Mouse (Mus musculus): ENCODE results near the gene Traf2. TPM values are rescaled to one million over a fixed set of nuclear protein-coding genes. Genes with fewer than 3 reads are reported as not detected.
A peak's percentile ranks its signal among the peaks of the same experiment; 100 is the strongest.
"Not testable (repeated sequence)": the region's sequence is repeated elsewhere in the genome, so short reads cannot be mapped to it uniquely, and the experiment has no call there.

The Traf2 gene
- polyA plus RNA-seq, 1 experiment from 2014 or later, result 6.2 TPM

DNA sequence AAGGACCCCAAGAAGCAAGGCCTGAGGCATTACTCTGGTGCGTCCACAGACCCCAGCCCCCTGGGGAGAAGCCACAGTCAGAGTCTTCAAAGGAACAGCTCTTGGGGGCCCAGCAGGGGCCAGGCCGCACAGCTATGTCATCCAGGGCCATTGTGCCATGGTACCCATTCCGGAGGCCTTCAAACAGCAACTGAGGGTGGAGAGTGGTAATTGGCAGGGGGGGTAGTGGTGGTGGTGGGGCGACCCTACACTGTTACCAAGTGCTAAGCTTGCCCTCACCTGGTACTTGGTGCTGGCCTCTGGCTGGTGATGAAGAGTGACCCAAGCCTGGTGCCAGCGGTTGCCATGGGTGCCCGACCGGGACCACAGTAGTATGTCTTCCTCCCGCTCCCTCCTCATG, 19.0 kb upstream of the Traf2 start:
- peaks cover 34% of the 10 kb centered on the region for H3K36me3 ChIP-seq (ENCODE audit: inconsistent target)
- no peak overlapping the region for H3K4me3 ChIP-seq (ENCODE audit: inconsistent target)
- no peaks in the 10 kb centered on the region; the same call in 1 of the 2 replicates for H3K79me2 ChIP-seq (ENCODE audit: inconsistent target)
- H3K27ac ChIP-seq, result no peak overlapping the region
- 90% methylated on average over 8 of the region's 8 CpGs for WGBS (ENCODE audit: missing documents)

DNA sequence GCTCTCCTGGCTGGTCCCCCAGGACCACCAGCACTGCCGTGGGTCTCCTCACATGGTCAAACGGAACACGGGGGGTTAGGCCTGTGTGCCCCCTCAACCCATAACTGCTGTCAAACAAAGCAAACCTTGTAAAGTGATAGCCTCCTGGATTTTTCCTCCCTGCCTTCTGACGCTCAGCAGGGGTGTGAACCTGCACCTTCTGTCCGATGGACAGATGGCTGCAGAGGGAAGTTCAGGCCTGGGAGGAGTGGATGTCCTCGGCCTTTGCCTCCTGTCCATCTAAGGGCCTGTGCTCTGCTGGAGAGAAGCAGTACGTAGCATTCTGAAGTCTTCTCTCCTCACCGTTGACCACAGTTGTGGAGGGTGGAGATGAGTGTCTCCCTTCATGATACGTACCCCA, 15.2 kb upstream of the Traf2 start:
- Histone ChIP-seq H3K27ac (no peak overlapping the region), H3K36me3 (ENCODE audit: inconsistent target) (peaks cover 41% of the 10 kb centered on the region), H3K4me3 (ENCODE audit: inconsistent target) (no peak overlapping the region), H3K79me2 (ENCODE audit: inconsistent target) (peaks cover 33% of the 10 kb centered on the region)
- 94% methylated on average over 9 of the region's 9 CpGs for WGBS (ENCODE audit: missing documents)

DNA sequence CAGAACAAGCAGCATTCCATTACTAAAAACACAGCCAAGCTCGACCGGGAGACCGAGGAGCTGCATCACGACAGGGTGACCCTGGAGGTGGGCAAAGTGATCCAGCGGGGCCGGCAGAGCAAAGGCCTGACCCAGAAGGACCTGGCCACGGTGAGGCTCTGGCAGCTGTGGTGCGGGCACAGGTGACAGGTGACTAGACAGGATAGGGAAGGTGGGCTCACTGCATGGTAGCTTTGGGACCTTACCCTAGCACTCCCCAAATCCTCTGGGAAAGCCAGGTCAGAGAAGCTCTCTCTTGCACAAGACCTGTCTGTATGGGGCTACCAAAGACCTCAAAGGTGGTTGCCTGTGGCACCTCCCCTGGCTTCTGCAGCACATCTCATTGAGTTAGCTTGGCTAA, 13.8 kb upstream of the Traf2 start:
- 93% methylated on average over 7 of the region's 8 CpGs for WGBS (ENCODE audit: missing documents)
- Histone ChIP-seq H3K36me3 (ENCODE audit: inconsistent target) (peaks cover 41% of the 10 kb centered on the region), H3K27ac (no peak overlapping the region)

DNA sequence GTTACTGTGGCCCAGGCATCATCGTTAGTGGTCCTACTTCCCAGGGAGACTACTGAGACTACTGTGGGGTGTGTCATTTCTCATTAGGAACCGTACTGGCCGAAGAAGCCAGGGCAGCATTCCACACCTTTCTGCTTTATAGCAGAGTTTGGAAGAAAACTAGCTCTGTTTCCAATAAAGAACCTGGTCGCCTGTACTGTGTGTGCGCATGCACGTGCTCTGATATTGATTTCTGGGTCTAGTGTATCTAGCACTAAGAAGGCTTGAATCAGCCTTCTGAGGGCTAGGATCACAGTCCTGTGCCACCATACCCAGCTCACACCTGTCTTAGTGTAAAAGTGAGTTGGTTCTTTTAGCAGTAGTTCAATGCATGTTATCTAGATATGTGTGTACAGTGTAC, 12.0 kb upstream of the Traf2 start:
- Histone ChIP-seq H3K4me3 (ENCODE audit: inconsistent target) (peak overlapping the region; percentile 87), H3K27ac (no peak overlapping the region), H3K36me3 (ENCODE audit: inconsistent target) (peaks cover 37% of the 10 kb centered on the region), H3K79me2 (ENCODE audit: inconsistent target) (peaks cover 33% of the 10 kb centered on the region)
- 92% methylated on average over 6 of the region's 6 CpGs for WGBS (ENCODE audit: missing documents)

More for the DNA sequence above, 13.8 kb upstream of the Traf2 start:
- peaks cover 33% of the 10 kb centered on the region for H3K79me2 ChIP-seq (ENCODE audit: inconsistent target)
- no peak overlapping the region for H3K4me3 ChIP-seq (ENCODE audit: inconsistent target)

DNA sequence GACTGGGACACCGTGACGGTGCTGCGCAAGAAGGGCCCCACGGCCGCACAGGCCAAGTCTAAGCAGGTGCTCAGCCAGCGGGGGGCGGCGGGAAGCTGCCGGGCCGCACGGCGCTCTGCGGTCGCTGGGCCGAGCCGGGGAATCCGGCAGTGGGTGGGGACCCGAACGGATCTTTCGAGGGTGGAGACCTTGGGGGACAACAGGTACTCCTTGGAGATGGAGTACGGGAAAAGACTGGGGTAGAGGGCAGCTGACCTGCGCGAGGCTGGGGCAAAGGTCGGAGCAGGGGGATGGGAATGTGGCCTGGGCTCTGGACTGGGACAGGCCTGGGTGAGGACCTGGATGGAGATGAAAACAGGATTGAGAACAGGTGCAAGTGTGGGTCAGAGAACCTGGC, 11.2 kb upstream of the Traf2 start:
- Histone ChIP-seq H3K4me3 (ENCODE audit: inconsistent target) (peak overlapping the region; percentile 87), H3K79me2 (ENCODE audit: inconsistent target) (peaks cover 33% of the 10 kb centered on the region), H3K36me3 (ENCODE audit: inconsistent target) (peaks cover 30% of the 10 kb centered on the region), H3K27ac (peak overlapping the region; percentile 29)
- under 1% methylated on average over 21 of the region's 24 CpGs for WGBS (ENCODE audit: missing documents)

DNA sequence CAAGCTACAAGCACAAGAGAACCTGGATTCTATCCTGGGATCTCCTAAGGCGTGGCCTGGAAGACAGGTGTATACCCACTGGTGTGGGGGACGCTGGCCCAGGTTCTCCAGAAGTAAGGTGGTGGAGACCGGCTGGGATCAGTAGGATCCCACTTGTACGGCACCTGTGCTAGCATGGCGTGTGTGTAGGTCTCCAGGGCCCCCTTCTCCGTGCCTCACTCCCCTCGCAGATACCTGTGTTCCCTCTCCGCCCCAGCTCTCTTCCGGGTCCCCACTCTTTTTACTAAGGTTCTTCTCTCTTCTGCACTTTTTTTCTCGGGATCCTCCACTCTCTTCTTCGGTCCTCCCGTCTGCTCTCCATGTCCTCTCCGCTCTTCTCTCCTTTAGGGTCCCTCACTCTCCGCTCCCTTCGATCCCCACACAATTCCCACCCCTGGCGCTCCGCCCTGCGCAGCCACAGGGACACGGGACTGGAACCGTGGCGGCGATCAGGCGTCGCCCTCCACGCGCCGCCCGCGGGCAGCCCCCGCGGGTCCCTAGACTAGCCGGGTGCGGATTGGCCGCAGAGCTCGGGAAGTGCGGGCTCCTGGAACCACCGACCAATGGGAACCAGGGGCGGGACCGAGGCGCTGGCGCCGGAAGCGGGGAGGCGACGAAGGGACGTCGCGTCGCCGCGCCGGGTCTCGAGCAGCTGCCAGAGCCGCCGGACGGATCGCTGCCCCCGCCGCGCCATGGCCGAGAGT, 10.7 kb upstream of the Traf2 start, which contains the start of gene Edf1:
Gene Edf1, plus strand, starts transcription at position 627 of the 743 bp plus-strand sequence.
- WGBS (ENCODE audit: missing documents), result under 1% methylated on average over 51 of the region's 61 CpGs

DNA sequence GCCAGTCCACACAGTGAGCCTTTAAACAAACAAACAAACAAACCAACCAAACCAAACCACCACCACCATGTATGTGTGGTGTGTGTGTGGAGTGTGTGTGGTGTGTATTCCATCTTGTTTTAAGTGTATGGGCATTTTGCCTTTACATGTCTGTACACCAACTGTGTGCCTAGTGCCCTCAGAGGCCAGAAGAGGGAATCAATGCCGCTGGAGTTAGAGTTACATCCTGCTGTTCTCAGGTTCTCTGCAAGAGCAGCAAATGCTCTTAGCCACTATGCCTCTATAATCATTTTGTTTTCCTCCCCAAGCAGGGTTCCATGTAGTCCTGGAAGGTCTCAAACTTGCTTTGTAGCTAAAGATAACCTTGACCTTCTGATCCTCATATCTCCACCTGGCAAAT, 9.6 kb upstream of the Traf2 start:
- Histone ChIP-seq H3K27ac (no peak overlapping the region), H3K36me3 (ENCODE audit: inconsistent target) (peaks cover 13% of the 10 kb centered on the region), H3K4me3 (ENCODE audit: inconsistent target) (no peak overlapping the region), H3K79me2 (ENCODE audit: inconsistent target) (peaks cover 33% of the 10 kb centered on the region)
- WGBS (ENCODE audit: missing documents), result 71% methylated on average over 1 of the region's 1 CpGs

More for the DNA sequence above, 10.7 kb upstream of the Traf2 start, which contains the start of gene Edf1:
- Histone ChIP-seq H3K4me3 (ENCODE audit: inconsistent target) (peak within 1 kb of the TSS; percentile 94), H3K79me2 (ENCODE audit: inconsistent target) (peaks cover 33% of the 10 kb centered on the region), H3K36me3 (ENCODE audit: inconsistent target) (peaks cover 24% of the 10 kb centered on the region), H3K27ac (peak within 1 kb of the TSS; percentile 79)

DNA sequence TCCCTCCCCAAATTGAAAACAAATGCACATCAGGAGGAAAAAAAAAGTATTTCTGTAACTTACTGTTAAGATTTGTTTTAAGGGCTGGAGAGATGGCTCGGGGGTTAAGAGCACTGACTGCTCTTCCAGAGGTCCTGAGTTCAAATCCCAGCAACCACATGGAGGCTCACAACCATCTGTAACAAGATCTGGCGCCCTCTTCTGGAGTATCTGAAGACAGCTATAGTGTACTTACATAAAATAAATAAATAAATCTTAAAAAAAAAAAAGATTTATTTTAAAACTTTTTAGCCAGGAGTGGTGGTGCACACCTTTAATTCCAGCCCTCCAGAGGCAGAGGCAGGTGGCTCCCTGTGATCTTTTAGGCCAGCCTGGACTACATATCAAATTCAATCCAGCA, 8.7 kb upstream of the Traf2 start:
- peaks cover 31% of the 10 kb centered on the region for H3K79me2 ChIP-seq (ENCODE audit: inconsistent target)
- not testable (repeated sequence) for H3K4me3 ChIP-seq (ENCODE audit: inconsistent target)
- 71% methylated on average over 2 of the region's 2 CpGs for WGBS (ENCODE audit: missing documents)

DNA sequence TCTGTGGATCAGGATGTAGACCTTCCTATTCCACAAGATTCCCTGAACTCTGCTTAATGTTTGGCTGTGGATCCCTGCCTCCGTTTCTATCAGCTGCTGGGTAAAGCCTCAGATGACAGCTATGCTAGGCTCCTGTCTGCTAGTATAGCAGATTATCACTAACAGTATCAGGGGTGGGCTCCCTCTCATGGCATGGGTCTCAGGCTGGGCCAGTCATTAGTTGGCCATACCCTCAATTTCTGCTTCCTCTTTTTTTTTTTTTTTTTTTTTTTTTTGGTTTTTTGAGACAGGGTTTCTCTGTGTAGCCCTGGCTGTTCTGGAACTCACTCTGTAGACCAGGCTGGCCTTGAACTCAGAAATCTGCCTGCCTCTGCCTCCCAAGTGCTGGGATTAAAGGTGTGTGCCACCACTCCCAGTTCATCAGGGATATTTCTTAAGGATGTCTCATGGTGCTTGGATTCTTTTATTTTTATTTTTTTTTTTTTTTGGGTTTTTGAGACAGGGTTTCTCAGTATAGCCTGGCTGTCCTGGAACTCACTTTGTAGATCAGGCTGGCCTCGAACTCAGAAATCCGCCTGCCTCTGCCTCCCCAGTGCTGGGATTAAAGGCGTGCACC, 6.5 kb upstream of the Traf2 start:
- not testable (repeated sequence) for H3K36me3 ChIP-seq (ENCODE audit: inconsistent target)

More for the DNA sequence above, 8.7 kb upstream of the Traf2 start:
- not testable (repeated sequence) for H3K36me3 ChIP-seq (ENCODE audit: inconsistent target); H3K27ac ChIP-seq

DNA sequence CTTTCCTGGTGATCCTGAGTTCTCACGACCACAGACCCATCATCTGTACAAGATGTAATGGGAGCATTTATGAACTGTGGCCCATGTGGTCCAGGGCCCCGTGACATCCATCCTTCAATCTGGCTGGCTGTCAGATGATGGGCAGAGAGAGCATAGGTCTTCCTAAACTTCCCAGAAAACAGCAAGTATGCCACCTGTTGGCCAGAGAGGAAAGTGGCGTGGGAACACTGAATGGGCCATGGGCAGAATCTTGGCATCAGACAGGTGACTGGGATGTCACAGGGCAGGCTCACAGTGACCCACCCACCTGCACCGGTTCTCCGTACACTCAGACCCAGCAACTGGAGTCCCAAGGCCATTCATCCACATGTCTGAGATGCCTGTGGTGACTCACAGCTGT, 4.4 kb upstream of the Traf2 start:
- no peak overlapping the region for H3K27ac ChIP-seq

More for the DNA sequence above, 6.5 kb upstream of the Traf2 start:
- H3K4me3 ChIP-seq (ENCODE audit: inconsistent target); H3K27ac ChIP-seq; H3K79me2 ChIP-seq (ENCODE audit: inconsistent target): not testable (repeated sequence)
- 93% methylated on average over 2 of the region's 4 CpGs for WGBS (ENCODE audit: missing documents)

DNA sequence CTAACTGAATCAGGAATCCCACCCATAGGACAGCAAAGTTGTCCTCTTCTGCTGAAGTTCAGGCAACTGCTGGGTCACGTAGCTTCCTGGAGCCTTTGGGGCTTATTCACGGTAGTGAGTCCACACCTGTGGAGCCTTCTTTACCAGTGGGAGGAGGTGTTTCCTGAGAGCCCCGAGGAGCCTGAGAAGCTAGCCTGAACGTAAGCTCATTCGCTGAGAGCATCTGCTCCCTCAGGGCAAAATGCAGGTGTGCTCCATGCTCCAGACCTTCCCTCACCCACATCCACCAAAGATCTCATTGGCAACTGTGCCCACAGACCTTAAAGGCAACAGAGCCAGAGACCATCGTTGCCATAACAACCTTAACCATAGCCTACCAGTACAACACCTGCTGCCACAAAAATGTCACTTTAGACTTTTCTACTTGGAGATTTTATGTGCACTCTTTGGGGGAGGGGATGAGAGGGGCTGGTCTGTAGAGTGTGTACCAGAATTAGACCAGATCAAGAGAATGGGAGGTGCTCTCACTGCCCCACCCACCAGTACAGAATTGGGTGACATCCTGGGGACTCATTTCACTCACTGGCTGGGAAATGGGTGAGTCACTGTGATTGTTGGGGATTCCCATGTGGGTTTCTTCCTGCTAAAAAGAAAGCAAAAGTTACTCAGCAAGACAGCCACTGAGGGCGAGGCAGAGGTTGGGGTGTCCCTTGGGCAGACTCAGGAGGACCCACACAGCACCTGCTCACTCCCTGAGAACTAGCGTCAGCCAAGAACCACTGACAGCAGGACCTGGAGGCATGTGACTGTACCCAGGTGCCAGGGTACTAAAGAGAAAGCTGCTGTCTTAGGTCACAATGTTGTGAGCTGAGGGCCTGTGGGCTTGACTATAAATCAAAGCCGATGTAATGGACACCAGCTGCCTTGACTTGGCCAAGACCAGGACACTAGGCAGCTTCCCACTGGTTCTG, 2.6 kb upstream of the Traf2 start:
- H3K27ac ChIP-seq, result no peak overlapping the region
- WGBS (ENCODE audit: missing documents), result 76% methylated on average over 9 of the region's 9 CpGs

More for the DNA sequence above, 4.4 kb upstream of the Traf2 start:
- Histone ChIP-seq H3K4me3 (ENCODE audit: inconsistent target) (no peak overlapping the region), H3K36me3 (ENCODE audit: inconsistent target) (no peaks in the 10 kb centered on the region), H3K79me2 (ENCODE audit: inconsistent target) (peaks cover 3% of the 10 kb centered on the region)
- 70% methylated on average over 5 of the region's 5 CpGs for WGBS (ENCODE audit: missing documents)

DNA sequence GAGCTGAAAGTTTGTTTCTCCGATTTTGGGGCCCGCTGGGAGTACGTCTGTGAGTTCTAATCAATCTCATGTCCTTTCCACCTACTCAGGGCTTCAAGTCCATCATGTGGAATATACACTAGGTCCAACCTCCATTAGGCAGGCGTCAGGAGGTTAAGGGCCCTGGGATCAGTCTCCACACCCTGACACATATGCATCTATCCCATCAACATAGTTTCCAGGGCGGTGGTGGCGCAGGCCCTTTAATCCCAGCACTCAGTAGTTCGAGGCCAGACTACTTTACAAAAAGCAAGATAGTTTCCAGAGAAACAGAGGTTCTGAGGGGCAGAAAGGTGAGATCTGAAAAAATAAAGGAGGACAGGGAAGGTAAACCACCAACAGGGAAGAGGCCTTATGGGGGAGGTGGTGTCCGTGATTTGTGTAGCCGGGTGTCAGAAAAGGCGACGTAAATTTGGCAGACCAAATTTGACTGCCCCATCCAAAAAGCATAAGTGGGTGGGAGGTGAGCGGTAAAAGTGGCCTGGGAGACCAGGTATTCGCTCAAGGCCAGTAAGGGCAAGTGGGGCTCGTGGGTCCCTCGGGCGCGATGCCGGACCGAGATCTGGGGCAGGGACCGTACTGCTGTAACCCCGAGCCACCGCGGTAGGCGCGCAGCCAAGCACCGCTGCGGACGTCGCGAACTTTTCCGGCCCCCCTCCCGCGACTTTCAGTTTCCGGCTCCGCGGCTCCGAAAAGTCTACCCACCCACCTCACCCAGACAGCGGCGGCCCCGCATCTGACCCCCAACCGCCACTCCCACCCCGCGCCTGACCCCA, 537 bp downstream of the Traf2 start:
- Histone ChIP-seq H3K36me3 (ENCODE audit: inconsistent target) (no peaks in the 10 kb centered on the region), H3K27ac (peak overlapping the region; percentile 47), H3K79me2 (ENCODE audit: inconsistent target) (peaks cover 53% of the 10 kb centered on the region), H3K4me3 (ENCODE audit: inconsistent target) (peak overlapping the region; percentile 80)
- 5% methylated on average over 43 of the region's 43 CpGs for WGBS (ENCODE audit: missing documents)

More for the DNA sequence above, 2.6 kb upstream of the Traf2 start:
- Histone ChIP-seq H3K36me3 (ENCODE audit: inconsistent target) (no peaks in the 10 kb centered on the region), H3K79me2 (ENCODE audit: inconsistent target) (peaks cover 22% of the 10 kb centered on the region), H3K4me3 (ENCODE audit: inconsistent target) (no peak overlapping the region)

DNA sequence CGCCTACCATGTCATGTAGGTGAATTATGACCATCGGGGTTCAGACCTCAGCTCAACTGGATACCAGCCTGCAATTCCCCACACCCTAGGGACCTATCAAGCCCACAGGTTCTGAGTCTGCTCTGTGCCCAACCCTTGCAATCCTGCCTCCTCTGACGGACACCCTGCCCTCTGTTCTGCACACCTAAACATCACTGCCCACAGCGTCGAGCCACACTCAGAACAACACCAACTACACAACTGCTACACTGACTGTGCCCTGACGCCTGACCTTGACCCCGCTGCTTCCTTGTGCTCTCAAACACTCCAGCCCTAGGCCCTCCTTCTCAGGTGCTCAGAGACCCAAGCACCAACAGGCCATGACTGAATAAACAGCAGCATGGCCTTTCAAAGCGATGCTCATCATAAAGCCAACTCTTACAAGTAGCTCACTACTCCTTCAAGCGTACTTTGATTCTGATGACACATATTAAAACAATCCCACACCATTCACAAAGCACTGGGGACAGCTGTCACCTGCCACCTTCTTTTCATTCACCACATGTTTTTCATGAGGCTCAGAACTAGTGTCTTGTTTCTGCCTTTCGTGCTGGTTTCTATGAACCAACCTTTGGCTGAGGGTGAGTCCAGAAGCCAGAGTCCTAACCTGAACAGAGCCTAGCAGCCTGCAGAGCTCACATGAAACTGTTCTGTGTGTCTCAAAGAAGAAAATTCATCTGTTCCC, 4.9 kb downstream of the Traf2 start:
- 89% methylated on average over 10 of the region's 10 CpGs for WGBS (ENCODE audit: missing documents)
- Histone ChIP-seq H3K36me3 (ENCODE audit: inconsistent target) (peaks cover 19% of the 10 kb centered on the region; the same call in 1 of the 2 replicates), H3K4me3 (ENCODE audit: inconsistent target) (no peak overlapping the region), H3K27ac (no peak overlapping the region), H3K79me2 (ENCODE audit: inconsistent target) (peaks cover 95% of the 10 kb centered on the region)
